Mouse (Mus musculus): Measurements from ENCODE around the gene Kcng3. TPM values are rescaled to one million over a fixed set of nuclear protein-coding genes. Genes with fewer than 3 reads are reported as not detected.

Gene Kcng3
- polyA plus RNA-seq, 1 experiment from 2014 or later: not detected

DNA sequence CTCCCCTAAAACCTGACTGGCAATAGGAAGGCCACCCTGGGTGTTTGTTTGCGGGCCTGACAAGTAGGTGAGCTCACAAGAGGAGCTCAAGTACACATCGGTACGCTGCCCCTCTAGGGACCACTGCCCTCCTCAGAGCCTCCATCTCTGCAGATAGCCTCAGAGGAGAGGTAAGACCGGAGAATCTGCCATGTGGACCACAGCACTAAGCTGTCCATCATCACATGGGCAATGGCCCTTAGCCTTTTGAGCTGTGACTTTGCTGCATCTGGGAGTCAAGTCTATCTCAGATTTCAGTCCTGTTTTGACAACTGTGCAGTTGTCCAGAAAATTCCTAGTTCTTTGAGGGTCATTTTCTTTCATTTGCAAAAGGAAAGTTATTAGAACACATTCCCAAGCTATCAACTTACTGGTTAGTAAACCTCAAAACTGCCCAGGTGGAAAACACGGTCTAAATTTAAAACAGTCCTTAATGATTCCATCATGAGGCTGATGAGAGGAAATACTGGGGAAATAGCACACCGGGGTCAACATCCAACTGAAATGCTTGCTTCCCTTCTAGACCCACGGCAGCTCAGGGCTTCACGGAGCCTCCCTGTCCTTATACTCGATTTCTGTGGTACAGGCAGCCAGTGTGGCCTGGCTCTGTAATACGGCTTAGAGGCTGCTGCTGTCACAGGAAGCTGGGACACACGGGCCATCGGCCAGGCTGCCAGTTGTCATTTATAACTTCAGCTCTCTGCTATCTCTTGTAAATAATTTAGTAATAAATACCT is 92.2 kb downstream of the Kcng3 start:
- DNase-seq (no peak), ATAC-seq (no peak)
- Histone ChIP-seq H3K36me3 (replicated peaks; ENCODE audit: insufficient read depth, low read length) (no peaks in the 10 kb centered on the region), H3K9ac (replicated peaks) (no peak overlapping the region), H3K27me3 (ENCODE audit: insufficient read depth, low read length) (no peaks in the 10 kb centered on the region), H3K4me3 (ENCODE audit: low read depth, low read length) (no peak overlapping the region), H3K4me1 (ENCODE audit: insufficient read depth) (no peaks in the 10 kb centered on the region), H3K9me3 (ENCODE audit: low read length) (no peaks in the 10 kb centered on the region), H3K27ac (ENCODE audit: low read depth) (no peak overlapping the region), H3K4me2 (ENCODE audit: low read depth, low read length) (no peak overlapping the region)
- WGBS (ENCODE audit: insufficient replicate concordance): 51% methylated on average over 12 of the region's 12 CpGs
- TF ChIP-seq CTCF (IDR thresholded peaks at IDR 0.05; ENCODE audit: low read depth) (no peak), EP300 (IDR thresholded peaks at IDR 0.05; ENCODE audit: low read depth) (no peak)

DNA sequence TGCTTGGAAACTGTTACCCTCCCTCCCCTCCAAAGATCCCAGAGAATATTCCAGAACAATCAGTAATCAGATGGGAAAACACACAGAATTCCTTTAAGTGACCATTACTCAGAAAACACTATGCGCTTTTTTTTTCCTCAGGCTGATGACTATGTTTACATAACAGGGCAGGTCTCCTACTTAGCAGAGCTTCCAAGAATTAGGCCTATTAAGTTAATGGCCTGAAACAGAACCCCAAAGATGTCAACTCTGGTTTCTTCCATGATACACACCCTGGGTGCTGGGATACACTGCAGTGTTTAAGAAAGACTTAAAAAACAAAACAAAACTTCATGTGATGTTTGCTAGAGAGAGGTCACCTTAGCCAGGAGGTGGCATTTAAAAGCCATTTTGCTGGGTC is 93.0 kb downstream of the Kcng3 start:
- 86% methylated on average over 1 of the region's 1 CpGs for WGBS (ENCODE audit: insufficient replicate concordance)

DNA sequence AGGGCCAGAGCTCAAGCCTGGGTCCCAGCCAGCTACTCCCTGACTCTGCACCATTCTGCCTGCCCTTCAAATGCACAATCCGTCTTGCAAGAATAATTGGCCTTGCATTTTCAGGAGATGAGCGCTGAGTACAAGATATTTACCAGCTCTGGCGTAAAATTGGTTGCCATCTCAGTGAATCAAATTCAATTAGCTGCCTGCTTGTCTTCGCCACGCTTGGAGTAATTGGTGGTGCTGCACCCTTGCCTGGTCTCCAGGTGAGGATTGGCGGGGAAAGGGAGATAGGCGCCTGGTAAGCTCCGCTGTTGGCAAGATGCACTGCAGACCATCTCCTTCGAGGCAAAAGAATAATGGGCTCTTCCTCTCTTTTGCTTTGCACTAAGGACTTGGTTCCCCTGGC is 93.6 kb downstream of the Kcng3 start:
- H3K9me3 ChIP-seq (ENCODE audit: low read length): no peaks in the 10 kb centered on the region
- WGBS (ENCODE audit: insufficient replicate concordance): 74% methylated on average over 9 of the region's 9 CpGs
- H3K9ac ChIP-seq (replicated peaks): no peak overlapping the region
- no peak overlapping the region for H3K4me2 ChIP-seq (ENCODE audit: low read depth, low read length)
- no peak overlapping the region for H3K4me3 ChIP-seq (ENCODE audit: low read depth, low read length)
- H3K36me3 ChIP-seq (replicated peaks; ENCODE audit: insufficient read depth, low read length): no peaks in the 10 kb centered on the region
- no peak for TF ChIP-seq CTCF (IDR thresholded peaks at IDR 0.05; ENCODE audit: low read depth)
- TF ChIP-seq EP300 (IDR thresholded peaks at IDR 0.05; ENCODE audit: low read depth): no peak
- H3K27ac ChIP-seq (ENCODE audit: low read depth): no peak overlapping the region
- ATAC-seq (no peak), DNase-seq (no peak)
- no peaks in the 10 kb centered on the region for H3K27me3 ChIP-seq (ENCODE audit: insufficient read depth, low read length)
- peaks cover 4% of the 10 kb centered on the region; the same call in 1 of the 2 replicates for H3K4me1 ChIP-seq (ENCODE audit: insufficient read depth)

More for the DNA sequence above, 93.0 kb downstream of the Kcng3 start:
- Histone ChIP-seq H3K9ac (replicated peaks) (no peak overlapping the region), H3K9me3 (ENCODE audit: low read length) (no peaks in the 10 kb centered on the region), H3K27me3 (ENCODE audit: insufficient read depth, low read length) (no peaks in the 10 kb centered on the region), H3K4me2 (ENCODE audit: low read depth, low read length) (no peak overlapping the region), H3K4me3 (ENCODE audit: low read depth, low read length) (no peak overlapping the region), H3K4me1 (ENCODE audit: insufficient read depth) (peaks cover under 1% of the 10 kb centered on the region; the same call in 1 of the 2 replicates), H3K36me3 (replicated peaks; ENCODE audit: insufficient read depth, low read length) (no peaks in the 10 kb centered on the region), H3K27ac (ENCODE audit: low read depth) (no peak overlapping the region)
- DNase-seq (no peak), ATAC-seq (no peak)
- TF ChIP-seq CTCF (IDR thresholded peaks at IDR 0.05; ENCODE audit: low read depth) (no peak), EP300 (IDR thresholded peaks at IDR 0.05; ENCODE audit: low read depth) (no peak)

Other genes starting within 250 kb of the Kcng3 start
- gene Cox7a2l, start 114.6 kb downstream of the Kcng3 start, polyA plus RNA-seq (2015; fragmentation: Nextera tagmentation; extraction: Ambion mirVana): 112 and 119 TPM in 2 replicates
- gene Mta3, start 74.3 kb upstream of the Kcng3 start, polyA plus RNA-seq (2015; fragmentation: Nextera tagmentation; extraction: Ambion mirVana): 26.1 and 28.1 TPM in 2 replicates
- 93.3 and 104 TPM in 2 replicates for gene Haao, start 216.1 kb upstream of the Kcng3 start, polyA plus RNA-seq (2015; fragmentation: Nextera tagmentation; extraction: Ambion mirVana)

Data from liver, postnatal 0 days (tissue).